Mouse (Mus musculus): Measurements from ENCODE around the gene Gm10271. TPM values are rescaled to one million over a fixed set of nuclear protein-coding genes. Genes with fewer than 3 reads are reported as not detected.

Gm10271 gene
- polyA plus RNA-seq (2014; fragmentation: Nextera tagmentation; extraction: Ambion mirVana) = not detected in 2 replicates

- no peak for DNase-seq (ENCODE audit: low spot score)
- no peak within 1 kb of the TSS for H3K4me2 ChIP-seq (replicated peaks; ENCODE audit: low read depth, low read length)
- no peaks in the 10 kb centered on the region for H3K9me3 ChIP-seq (ENCODE audit: control insufficient read depth, low read length)
- no peak within 1 kb of the TSS for H3K27ac ChIP-seq (ENCODE audit: low read depth, low read length)
- 95% methylated on average over 6 of the region's 6 CpGs for WGBS
- H3K36me3 ChIP-seq (ENCODE audit: control insufficient read depth, insufficient read depth, low read length) = no peaks in the 10 kb centered on the region
- no peaks in the 10 kb centered on the region for H3K27me3 ChIP-seq (ENCODE audit: control insufficient read depth, insufficient read depth, low read length)
- no peak within 1 kb of the TSS for H3K4me3 ChIP-seq (ENCODE audit: low read depth, low read length)
- H3K9ac ChIP-seq (ENCODE audit: low read depth, low read length) = no peak within 1 kb of the TSS
- H3K4me1 ChIP-seq (replicated peaks; ENCODE audit: control insufficient read depth, insufficient read depth, low read length) = no peaks in the 10 kb centered on the region
- ATAC-seq (ENCODE audit: low FRiP score) = no peak
Measured at GRCm38 (mm10) chr10:116972509-116972908, at the start of gene Gm10271. Gm10271 (minus strand) TSS chr10:116972609.

- Histone ChIP-seq H3K4me3 (ENCODE audit: low read depth, low read length) (no peak overlapping the region), H3K9ac (ENCODE audit: low read depth, low read length) (no peak overlapping the region), H3K36me3 (ENCODE audit: control insufficient read depth, insufficient read depth, low read length) (no peaks in the 10 kb centered on the region), H3K27ac (ENCODE audit: low read depth, low read length) (peak overlapping the region; percentile 49; the same call in 1 of the 2 replicates), H3K27me3 (ENCODE audit: control insufficient read depth, insufficient read depth, low read length) (no peaks in the 10 kb centered on the region), H3K4me2 (replicated peaks; ENCODE audit: low read depth, low read length) (no peak overlapping the region; the same call in 1 of the 2 replicates), H3K9me3 (ENCODE audit: control insufficient read depth, low read length) (no peaks in the 10 kb centered on the region), H3K4me1 (replicated peaks; ENCODE audit: control insufficient read depth, insufficient read depth, low read length) (no peaks in the 10 kb centered on the region; the same call in 1 of the 2 replicates)
- 13% methylated on average over 21 of the region's 21 CpGs for WGBS
- ATAC-seq (ENCODE audit: low FRiP score) (peak; percentile 75; the same call in 1 of the 2 replicates), DNase-seq (ENCODE audit: low spot score) (peak; percentile 53)
Measured at GRCm38 (mm10) chr10:117021020-117021754, 48.8 kb upstream of the Gm10271 start.

- Histone ChIP-seq H3K9ac (ENCODE audit: low read depth, low read length) (no peak overlapping the region), H3K4me2 (replicated peaks; ENCODE audit: low read depth, low read length) (no peak overlapping the region), H3K4me1 (replicated peaks; ENCODE audit: control insufficient read depth, insufficient read depth, low read length) (no peaks in the 10 kb centered on the region; the same call in 1 of the 2 replicates), H3K27ac (ENCODE audit: low read depth, low read length) (no peak overlapping the region), H3K27me3 (ENCODE audit: control insufficient read depth, insufficient read depth, low read length) (no peaks in the 10 kb centered on the region), H3K9me3 (ENCODE audit: control insufficient read depth, low read length) (no peaks in the 10 kb centered on the region), H3K36me3 (ENCODE audit: control insufficient read depth, insufficient read depth, low read length) (no peaks in the 10 kb centered on the region), H3K4me3 (ENCODE audit: low read depth, low read length) (no peak overlapping the region)
- DNase-seq (ENCODE audit: low spot score) = no peak
- ATAC-seq (ENCODE audit: low FRiP score) = no peak
- 45% methylated on average over 7 of the region's 7 CpGs for WGBS
Measured at GRCm38 (mm10) chr10:117018281-117018840, 46.0 kb upstream of the Gm10271 start.

- H3K4me1 ChIP-seq (replicated peaks; ENCODE audit: control insufficient read depth, insufficient read depth, low read length) = no peaks in the 10 kb centered on the region; the same call in 1 of the 2 replicates
- no peak overlapping the region for H3K27ac ChIP-seq (ENCODE audit: low read depth, low read length)
- ATAC-seq (ENCODE audit: low FRiP score) (no peak), DNase-seq (ENCODE audit: low spot score) (no peak)
- H3K9me3 ChIP-seq (ENCODE audit: control insufficient read depth, low read length) = no peaks in the 10 kb centered on the region
- H3K4me2 ChIP-seq (replicated peaks; ENCODE audit: low read depth, low read length) = no peak overlapping the region
- no peak overlapping the region for H3K4me3 ChIP-seq (ENCODE audit: low read depth, low read length)
- H3K36me3 ChIP-seq (ENCODE audit: control insufficient read depth, insufficient read depth, low read length) = no peaks in the 10 kb centered on the region
- H3K9ac ChIP-seq (ENCODE audit: low read depth, low read length) = no peak overlapping the region
- WGBS = 91% methylated on average over 5 of the region's 5 CpGs
- no peaks in the 10 kb centered on the region for H3K27me3 ChIP-seq (ENCODE audit: control insufficient read depth, insufficient read depth, low read length)
Measured at GRCm38 (mm10) chr10:117014565-117014964, 42.2 kb upstream of the Gm10271 start.

- DNase-seq (ENCODE audit: low spot score) (peak; percentile 58), ATAC-seq (ENCODE audit: low FRiP score) (peak; percentile 86)
- WGBS = 22% methylated on average over 12 of the region's 12 CpGs
- no peaks in the 10 kb centered on the region; the same call in 1 of the 2 replicates for H3K4me1 ChIP-seq (replicated peaks; ENCODE audit: control insufficient read depth, insufficient read depth, low read length)
- no peaks in the 10 kb centered on the region for H3K9me3 ChIP-seq (ENCODE audit: control insufficient read depth, low read length)
- no peak overlapping the region for H3K4me2 ChIP-seq (replicated peaks; ENCODE audit: low read depth, low read length)
- H3K27ac ChIP-seq (ENCODE audit: low read depth, low read length) = no peak overlapping the region
- no peaks in the 10 kb centered on the region for H3K27me3 ChIP-seq (ENCODE audit: control insufficient read depth, insufficient read depth, low read length)
- no peaks in the 10 kb centered on the region for H3K36me3 ChIP-seq (ENCODE audit: control insufficient read depth, insufficient read depth, low read length)
- no peak overlapping the region for H3K9ac ChIP-seq (ENCODE audit: low read depth, low read length)
- no peak overlapping the region for H3K4me3 ChIP-seq (ENCODE audit: low read depth, low read length)
Measured at GRCm38 (mm10) chr10:117013689-117014390, 41.4 kb upstream of the Gm10271 start.

- WGBS = 41% methylated on average over 8 of the region's 8 CpGs
- no peak for ATAC-seq (ENCODE audit: low FRiP score)
Measured at GRCm38 (mm10) chr10:117011047-117011446, 38.6 kb upstream of the Gm10271 start.

GRCm38 (mm10) chr10:117009691-117010090 lies 37.3 kb upstream of the Gm10271 start:
- no peaks in the 10 kb centered on the region for H3K4me1 ChIP-seq (replicated peaks; ENCODE audit: control insufficient read depth, insufficient read depth, low read length)
- H3K4me3 ChIP-seq (ENCODE audit: low read depth, low read length) = no peak overlapping the region
- DNase-seq (ENCODE audit: low spot score) = no peak
- no peak for ATAC-seq (ENCODE audit: low FRiP score)
- H3K27ac ChIP-seq (ENCODE audit: low read depth, low read length) = no peak overlapping the region
- H3K36me3 ChIP-seq (ENCODE audit: control insufficient read depth, insufficient read depth, low read length) = no peaks in the 10 kb centered on the region
- H3K27me3 ChIP-seq (ENCODE audit: control insufficient read depth, insufficient read depth, low read length) = no peaks in the 10 kb centered on the region
- no peaks in the 10 kb centered on the region for H3K9me3 ChIP-seq (ENCODE audit: control insufficient read depth, low read length)
- H3K4me2 ChIP-seq (replicated peaks; ENCODE audit: low read depth, low read length) = no peak overlapping the region
- 89% methylated on average over 6 of the region's 6 CpGs for WGBS
- H3K9ac ChIP-seq (ENCODE audit: low read depth, low read length) = no peak overlapping the region

More at GRCm38 (mm10) chr10:117011047-117011446, 38.6 kb upstream of the Gm10271 start:
- Histone ChIP-seq H3K27me3 (ENCODE audit: control insufficient read depth, insufficient read depth, low read length) (no peaks in the 10 kb centered on the region), H3K4me1 (replicated peaks; ENCODE audit: control insufficient read depth, insufficient read depth, low read length) (no peaks in the 10 kb centered on the region), H3K36me3 (ENCODE audit: control insufficient read depth, insufficient read depth, low read length) (no peaks in the 10 kb centered on the region), H3K9ac (ENCODE audit: low read depth, low read length) (no peak overlapping the region), H3K4me3 (ENCODE audit: low read depth, low read length) (no peak overlapping the region), H3K27ac (ENCODE audit: low read depth, low read length) (no peak overlapping the region), H3K4me2 (replicated peaks; ENCODE audit: low read depth, low read length) (no peak overlapping the region), H3K9me3 (ENCODE audit: control insufficient read depth, low read length) (no peaks in the 10 kb centered on the region)
- DNase-seq (ENCODE audit: low spot score) = no peak

GRCm38 (mm10) chr10:117005707-117006464 lies 33.5 kb upstream of the Gm10271 start:
- Histone ChIP-seq H3K27me3 (ENCODE audit: control insufficient read depth, insufficient read depth, low read length) (no peaks in the 10 kb centered on the region), H3K36me3 (ENCODE audit: control insufficient read depth, insufficient read depth, low read length) (no peaks in the 10 kb centered on the region), H3K9ac (ENCODE audit: low read depth, low read length) (no peak overlapping the region), H3K4me3 (ENCODE audit: low read depth, low read length) (no peak overlapping the region), H3K4me2 (replicated peaks; ENCODE audit: low read depth, low read length) (no peak overlapping the region), H3K27ac (ENCODE audit: low read depth, low read length) (no peak overlapping the region), H3K4me1 (replicated peaks; ENCODE audit: control insufficient read depth, insufficient read depth, low read length) (no peaks in the 10 kb centered on the region), H3K9me3 (ENCODE audit: control insufficient read depth, low read length) (no peaks in the 10 kb centered on the region)
- DNase-seq (ENCODE audit: low spot score) = no peak
- 80% methylated on average over 12 of the region's 12 CpGs for WGBS
- no peak for ATAC-seq (ENCODE audit: low FRiP score)

Measured in hindbrain, embryonic 11.5 days (tissue).